Mouse (Mus musculus): Measurements from ENCODE around the gene Arv1. TPM values are rescaled to one million over a fixed set of nuclear protein-coding genes. Genes with fewer than 3 reads are reported as not detected.

The Arv1 gene
- polyA plus RNA-seq, 1 experiment from 2014 or later = 5.7 TPM

DNA sequence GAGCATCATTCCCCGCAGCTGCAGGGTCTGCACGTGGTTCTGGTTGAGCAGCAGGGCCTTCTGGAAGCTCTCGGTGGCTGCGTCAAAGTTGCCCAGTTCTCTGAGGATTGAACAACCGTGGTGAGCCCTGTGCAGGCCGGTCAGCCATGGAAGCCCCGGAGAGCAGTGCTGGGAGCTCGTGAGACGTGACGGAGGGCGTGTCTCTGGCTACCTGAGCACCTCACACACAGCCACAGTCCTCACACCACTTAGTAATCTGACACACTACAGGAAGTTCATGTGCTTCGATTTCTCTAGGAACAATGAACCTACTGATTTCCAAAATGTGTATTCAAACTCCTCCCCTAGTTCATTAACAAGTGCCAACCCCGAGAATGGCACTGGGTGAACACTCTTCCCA lies 33.0 kb upstream of the Arv1 start:
- Histone ChIP-seq H3K4me1 (ENCODE audit: control insufficient read depth, low read depth, low read length) (no peaks in the 10 kb centered on the region), H3K9ac (ENCODE audit: low read depth, low read length) (no peak overlapping the region), H3K4me3 (ENCODE audit: low read depth, low read length) (no peak overlapping the region), H3K9me3 (replicated peaks; ENCODE audit: control insufficient read depth, low read length) (no peaks in the 10 kb centered on the region), H3K27me3 (ENCODE audit: control insufficient read depth, insufficient read depth, low read depth, low read length) (no peaks in the 10 kb centered on the region), H3K4me2 (ENCODE audit: low read depth, low read length) (no peak overlapping the region), H3K27ac (ENCODE audit: low read length) (no peak overlapping the region), H3K36me3 (ENCODE audit: control insufficient read depth, insufficient read depth) (peaks cover 7% of the 10 kb centered on the region)
- WGBS (ENCODE audit: insufficient replicate concordance) = 86% methylated on average over 13 of the region's 13 CpGs
- no peak for ATAC-seq (ENCODE audit: low read depth)

DNA sequence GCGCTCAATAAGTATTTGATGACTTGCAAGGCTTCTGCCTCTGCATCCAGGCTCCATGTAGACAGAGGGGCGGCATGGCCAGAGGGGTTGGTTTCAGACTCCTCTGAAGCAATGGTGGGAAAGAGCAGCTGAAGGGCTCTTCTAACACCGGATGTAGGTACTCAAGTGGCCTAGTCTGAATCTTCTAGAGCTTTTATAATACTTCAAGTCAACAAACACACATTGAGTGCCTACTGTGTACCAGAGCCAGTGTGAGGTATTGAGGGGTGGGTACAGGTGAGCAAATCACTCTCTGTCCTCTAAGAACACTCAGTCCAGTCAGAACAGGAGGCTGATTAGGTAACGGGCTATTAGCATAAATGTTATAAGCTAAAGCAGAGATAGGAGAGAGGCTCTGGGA lies 30.2 kb upstream of the Arv1 start:
- Histone ChIP-seq H3K27ac (ENCODE audit: low read length) (no peak overlapping the region), H3K4me3 (ENCODE audit: low read depth, low read length) (no peak overlapping the region), H3K27me3 (ENCODE audit: control insufficient read depth, insufficient read depth, low read depth, low read length) (no peaks in the 10 kb centered on the region), H3K4me2 (ENCODE audit: low read depth, low read length) (no peak overlapping the region), H3K4me1 (ENCODE audit: control insufficient read depth, low read depth, low read length) (no peaks in the 10 kb centered on the region), H3K36me3 (ENCODE audit: control insufficient read depth, insufficient read depth) (peaks cover 4% of the 10 kb centered on the region), H3K9me3 (replicated peaks; ENCODE audit: control insufficient read depth, low read length) (no peaks in the 10 kb centered on the region), H3K9ac (ENCODE audit: low read depth, low read length) (no peak overlapping the region)
- 75% methylated on average over 4 of the region's 4 CpGs for WGBS (ENCODE audit: insufficient replicate concordance)
- ATAC-seq (ENCODE audit: low read depth) = no peak

DNA sequence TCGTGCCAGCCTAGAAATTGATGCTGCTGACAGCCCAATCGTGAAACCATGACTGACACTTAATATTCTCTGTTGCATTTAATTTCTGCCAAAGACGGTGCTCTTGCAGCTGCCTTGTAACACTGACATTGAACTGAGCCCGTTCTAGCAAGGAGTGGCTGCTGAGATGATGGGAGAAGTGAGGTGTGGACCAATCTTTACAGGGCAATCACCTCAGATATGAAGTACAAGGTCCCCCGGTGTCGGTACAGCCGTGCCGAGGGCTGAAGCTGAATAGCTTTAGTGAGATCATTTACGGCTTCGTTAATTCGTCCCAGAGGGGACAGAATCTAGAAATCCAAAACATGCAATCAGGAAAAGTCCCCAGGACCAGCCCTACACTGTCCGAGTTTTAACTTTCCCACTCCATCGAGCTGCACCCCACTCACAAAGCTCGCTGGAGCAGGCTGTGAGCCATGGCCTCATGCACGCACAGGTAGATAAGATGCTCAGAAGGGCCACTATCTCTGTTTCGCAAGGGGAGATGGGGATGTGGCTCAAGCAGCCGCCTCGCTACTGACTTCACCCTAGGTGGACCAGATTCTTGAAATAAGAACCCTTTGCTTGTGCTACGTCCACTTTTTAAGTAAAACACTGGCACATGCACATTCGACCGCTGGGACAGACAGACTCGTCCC lies 26.4 kb upstream of the Arv1 start:
- Histone ChIP-seq H3K4me3 (ENCODE audit: low read depth, low read length) (no peak overlapping the region), H3K9ac (ENCODE audit: low read depth, low read length) (no peak overlapping the region), H3K27ac (ENCODE audit: low read length) (no peak overlapping the region), H3K9me3 (replicated peaks; ENCODE audit: control insufficient read depth, low read length) (no peaks in the 10 kb centered on the region), H3K27me3 (ENCODE audit: control insufficient read depth, insufficient read depth, low read depth, low read length) (no peaks in the 10 kb centered on the region), H3K4me1 (ENCODE audit: control insufficient read depth, low read depth, low read length) (no peaks in the 10 kb centered on the region), H3K4me2 (ENCODE audit: low read depth, low read length) (no peak overlapping the region), H3K36me3 (ENCODE audit: control insufficient read depth, insufficient read depth) (peaks cover 6% of the 10 kb centered on the region)
- no peak for ATAC-seq (ENCODE audit: low read depth)
- WGBS (ENCODE audit: insufficient replicate concordance) = 79% methylated on average over 22 of the region's 22 CpGs

DNA sequence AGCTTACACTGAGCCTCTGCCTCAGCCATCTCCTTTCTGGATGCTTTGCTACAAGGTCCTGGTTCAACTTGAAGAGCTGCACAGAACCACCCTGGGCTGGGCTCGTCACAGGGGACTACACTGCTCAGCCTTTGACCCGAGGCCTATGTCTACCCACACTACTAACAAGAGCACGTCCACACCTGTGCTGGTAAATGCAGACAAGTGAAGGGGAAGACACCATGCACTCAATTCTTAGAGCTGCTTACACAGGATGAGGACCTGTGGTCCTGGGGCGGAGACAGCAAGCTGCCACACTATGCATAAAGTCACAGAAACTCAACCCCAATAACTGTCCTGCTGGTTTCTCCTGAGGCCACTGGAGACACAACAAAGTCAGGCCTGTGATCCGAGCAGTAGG lies 21.7 kb upstream of the Arv1 start:
- Histone ChIP-seq H3K4me2 (ENCODE audit: low read depth, low read length) (no peak overlapping the region), H3K27ac (ENCODE audit: low read length) (no peak overlapping the region), H3K4me3 (ENCODE audit: low read depth, low read length) (no peak overlapping the region), H3K9me3 (replicated peaks; ENCODE audit: control insufficient read depth, low read length) (no peaks in the 10 kb centered on the region), H3K27me3 (ENCODE audit: control insufficient read depth, insufficient read depth, low read depth, low read length) (no peaks in the 10 kb centered on the region), H3K4me1 (ENCODE audit: control insufficient read depth, low read depth, low read length) (no peaks in the 10 kb centered on the region), H3K9ac (ENCODE audit: low read depth, low read length) (no peak overlapping the region), H3K36me3 (ENCODE audit: control insufficient read depth, insufficient read depth) (peaks cover 6% of the 10 kb centered on the region)
- 77% methylated on average over 5 of the region's 5 CpGs for WGBS (ENCODE audit: insufficient replicate concordance)
- no peak for ATAC-seq (ENCODE audit: low read depth)

DNA sequence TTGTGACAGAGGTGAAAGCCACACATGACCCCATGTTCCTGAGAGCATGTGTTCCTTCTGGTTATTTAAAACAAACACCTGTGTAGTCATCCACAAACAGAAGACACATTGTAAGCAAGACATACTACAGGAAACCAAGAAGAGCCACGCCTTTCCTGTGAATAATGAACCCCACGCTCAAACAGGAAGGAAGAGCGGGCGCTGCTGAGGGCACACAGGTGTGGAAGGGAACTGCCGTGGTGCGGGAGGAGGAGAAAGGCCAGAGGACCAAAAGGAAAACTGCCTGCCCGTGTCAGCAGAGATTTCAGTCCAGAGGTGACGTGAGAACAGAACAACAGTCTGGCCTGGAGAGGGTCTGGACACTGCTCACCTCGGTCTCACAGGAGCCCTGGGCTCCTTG lies 20.9 kb upstream of the Arv1 start:
- no peak overlapping the region for H3K4me2 ChIP-seq (ENCODE audit: low read depth, low read length)
- H3K9me3 ChIP-seq (replicated peaks; ENCODE audit: control insufficient read depth, low read length) = no peaks in the 10 kb centered on the region
- no peak overlapping the region for H3K4me3 ChIP-seq (ENCODE audit: low read depth, low read length)
- H3K36me3 ChIP-seq (ENCODE audit: control insufficient read depth, insufficient read depth) = peaks cover 6% of the 10 kb centered on the region
- H3K27me3 ChIP-seq (ENCODE audit: control insufficient read depth, insufficient read depth, low read depth, low read length) = no peaks in the 10 kb centered on the region
- no peak overlapping the region for H3K9ac ChIP-seq (ENCODE audit: low read depth, low read length)
- no peaks in the 10 kb centered on the region for H3K4me1 ChIP-seq (ENCODE audit: control insufficient read depth, low read depth, low read length)
- ATAC-seq (ENCODE audit: low read depth) = no peak
- 33% methylated on average over 9 of the region's 9 CpGs for WGBS (ENCODE audit: insufficient replicate concordance)
- H3K27ac ChIP-seq (ENCODE audit: low read length) = no peak overlapping the region

DNA sequence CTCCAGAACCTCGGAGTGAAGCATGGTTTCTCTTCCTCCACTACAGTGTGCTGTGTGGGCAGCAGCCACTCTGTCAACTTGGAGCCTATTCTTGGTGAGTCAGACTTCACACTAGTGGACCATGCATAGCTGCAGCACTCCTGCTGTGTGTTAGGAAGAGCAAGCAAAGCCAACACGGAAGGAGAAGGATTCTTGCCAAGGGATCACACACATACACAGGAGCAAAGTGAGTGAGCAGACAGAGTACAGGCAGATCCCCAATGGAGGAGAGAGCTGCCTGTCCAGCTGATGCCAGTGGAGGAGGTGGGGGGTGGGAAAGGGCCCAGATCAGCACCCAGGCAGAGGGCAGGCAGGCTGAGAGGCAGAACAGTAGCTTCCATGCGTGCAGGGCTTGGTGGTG lies 19.8 kb upstream of the Arv1 start:
- no peak overlapping the region for H3K27ac ChIP-seq (ENCODE audit: low read length)

DNA sequence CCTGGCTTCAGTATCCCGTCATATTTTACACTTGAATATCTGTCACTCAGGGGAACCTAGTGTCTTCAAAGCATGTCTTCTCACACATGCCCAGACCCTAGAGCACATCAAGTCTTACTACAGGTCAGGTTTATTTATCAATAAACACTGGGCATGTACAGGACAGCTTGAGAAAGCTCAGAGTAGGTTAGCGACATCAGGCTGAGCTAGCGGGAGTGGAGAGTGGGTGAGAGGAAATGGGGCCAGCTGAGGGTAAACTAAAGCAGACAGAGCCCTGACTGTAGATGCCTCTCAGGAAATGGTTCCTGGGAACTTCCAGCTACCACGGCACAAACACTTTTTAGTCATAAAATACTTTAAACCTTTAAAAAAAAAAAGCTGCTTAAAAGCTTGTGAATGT lies 18.4 kb upstream of the Arv1 start:
- no peak for ATAC-seq (ENCODE audit: low read depth)
- Histone ChIP-seq H3K27ac (ENCODE audit: low read length) (no peak overlapping the region), H3K4me3 (ENCODE audit: low read depth, low read length) (no peak overlapping the region), H3K27me3 (ENCODE audit: control insufficient read depth, insufficient read depth, low read depth, low read length) (no peaks in the 10 kb centered on the region), H3K4me2 (ENCODE audit: low read depth, low read length) (no peak overlapping the region), H3K9me3 (replicated peaks; ENCODE audit: control insufficient read depth, low read length) (no peaks in the 10 kb centered on the region), H3K36me3 (ENCODE audit: control insufficient read depth, insufficient read depth) (peaks cover 4% of the 10 kb centered on the region; the same call in 1 of the 2 replicates), H3K9ac (ENCODE audit: low read depth, low read length) (no peak overlapping the region), H3K4me1 (ENCODE audit: control insufficient read depth, low read depth, low read length) (no peaks in the 10 kb centered on the region)
- 71% methylated on average over 4 of the region's 4 CpGs for WGBS (ENCODE audit: insufficient replicate concordance)

More for the DNA sequence above, 19.8 kb upstream of the Arv1 start:
- peaks cover 6% of the 10 kb centered on the region for H3K36me3 ChIP-seq (ENCODE audit: control insufficient read depth, insufficient read depth)
- H3K9me3 ChIP-seq (replicated peaks; ENCODE audit: control insufficient read depth, low read length) = no peaks in the 10 kb centered on the region
- 72% methylated on average over 3 of the region's 3 CpGs for WGBS (ENCODE audit: insufficient replicate concordance)
- H3K27me3 ChIP-seq (ENCODE audit: control insufficient read depth, insufficient read depth, low read depth, low read length) = no peaks in the 10 kb centered on the region
- no peak overlapping the region for H3K4me3 ChIP-seq (ENCODE audit: low read depth, low read length)
- H3K4me2 ChIP-seq (ENCODE audit: low read depth, low read length) = no peak overlapping the region
- ATAC-seq (ENCODE audit: low read depth) = no peak
- no peaks in the 10 kb centered on the region for H3K4me1 ChIP-seq (ENCODE audit: control insufficient read depth, low read depth, low read length)
- H3K9ac ChIP-seq (ENCODE audit: low read depth, low read length) = no peak overlapping the region

DNA sequence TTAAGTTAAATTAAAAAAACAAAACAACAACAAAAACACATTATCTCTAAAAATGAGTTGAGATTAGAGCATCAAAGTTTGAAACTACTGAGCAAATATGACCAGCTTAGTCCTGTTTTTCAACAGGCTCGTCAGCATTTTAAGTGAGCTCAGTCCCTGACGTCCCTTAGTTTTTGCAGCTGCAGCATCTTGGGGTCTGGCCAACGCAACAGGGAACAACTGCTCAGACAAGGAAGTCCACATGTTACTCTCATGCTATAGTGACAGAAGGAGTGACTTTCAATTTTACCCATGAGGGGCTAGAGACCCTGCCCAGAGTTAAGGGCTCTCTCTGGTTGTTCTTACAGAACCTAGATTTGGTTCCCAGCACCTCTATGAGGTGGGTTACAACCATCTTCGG lies 17.6 kb upstream of the Arv1 start:
- no peak overlapping the region for H3K4me2 ChIP-seq (ENCODE audit: low read depth, low read length)
- H3K4me3 ChIP-seq (ENCODE audit: low read depth, low read length) = no peak overlapping the region
- no peak overlapping the region for H3K9ac ChIP-seq (ENCODE audit: low read depth, low read length)
- WGBS (ENCODE audit: insufficient replicate concordance) = 81% methylated on average over 4 of the region's 4 CpGs
- no peaks in the 10 kb centered on the region for H3K9me3 ChIP-seq (replicated peaks; ENCODE audit: control insufficient read depth, low read length)
- H3K4me1 ChIP-seq (ENCODE audit: control insufficient read depth, low read depth, low read length) = no peaks in the 10 kb centered on the region
- no peaks in the 10 kb centered on the region for H3K27me3 ChIP-seq (ENCODE audit: control insufficient read depth, insufficient read depth, low read depth, low read length)
- peaks cover 4% of the 10 kb centered on the region; the same call in 1 of the 2 replicates for H3K36me3 ChIP-seq (ENCODE audit: control insufficient read depth, insufficient read depth)
- H3K27ac ChIP-seq (ENCODE audit: low read length) = no peak overlapping the region
- no peak for ATAC-seq (ENCODE audit: low read depth)

DNA sequence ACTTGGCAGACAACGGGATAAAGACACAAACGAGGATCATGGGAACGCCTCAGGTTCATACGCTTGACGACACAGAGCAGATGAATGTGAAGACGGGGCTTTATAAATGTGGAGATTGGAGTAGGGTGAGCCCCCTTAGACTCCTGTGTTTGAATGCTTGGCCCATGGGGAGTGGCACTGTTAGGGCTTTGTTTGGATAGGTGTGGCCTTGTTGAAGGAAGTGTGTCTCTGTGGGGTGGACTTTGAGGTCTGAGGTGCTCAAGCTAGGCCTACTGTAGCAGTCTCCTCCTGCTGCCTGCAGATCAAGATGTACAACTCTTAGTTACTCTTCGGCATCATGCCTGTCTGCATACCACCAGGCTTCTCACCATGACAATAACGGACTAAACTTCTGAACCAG lies 16.1 kb upstream of the Arv1 start:
- H3K27ac ChIP-seq (ENCODE audit: low read length) = no peak overlapping the region
- WGBS (ENCODE audit: insufficient replicate concordance) = 88% methylated on average over 8 of the region's 8 CpGs
- no peak overlapping the region for H3K4me2 ChIP-seq (ENCODE audit: low read depth, low read length)
- no peaks in the 10 kb centered on the region for H3K4me1 ChIP-seq (ENCODE audit: control insufficient read depth, low read depth, low read length)
- no peak overlapping the region for H3K4me3 ChIP-seq (ENCODE audit: low read depth, low read length)
- peaks cover 4% of the 10 kb centered on the region for H3K36me3 ChIP-seq (ENCODE audit: control insufficient read depth, insufficient read depth)
- no peaks in the 10 kb centered on the region for H3K9me3 ChIP-seq (replicated peaks; ENCODE audit: control insufficient read depth, low read length)
- no peak for ATAC-seq (ENCODE audit: low read depth)
- H3K9ac ChIP-seq (ENCODE audit: low read depth, low read length) = no peak overlapping the region
- H3K27me3 ChIP-seq (ENCODE audit: control insufficient read depth, insufficient read depth, low read depth, low read length) = no peaks in the 10 kb centered on the region
